Mouse (Mus musculus) heart, postnatal 36 days (tissue): ENCODE results near the gene Brpf3. TPM values are rescaled to one million over a fixed set of nuclear protein-coding genes. Genes with fewer than 3 reads are reported as not detected.
"Not testable (repeated sequence)": the region's sequence is repeated elsewhere in the genome, so short reads cannot be mapped to it uniquely, and the experiment has no call there.

Experiments
- DNase-seq, 2 experiments: peaks; one replicate each; pipeline ENCODE4 v3.0.0; 2021 to 2022
- intact Hi-C: fragments of 180-260 bp; cut with DNase I; formaldehyde crosslinking; loops from one replicate; pipeline ENCODE4 v1.15.1; 2025
- total RNA-seq, 2 experiments: library from RNA; stranded (reverse); gene quantifications; 2 replicates each; pipeline ENCODE4 v1.2.3; 2021

Brpf3 gene
- total RNA-seq, 2 experiments from 2014 or later = 15.9 to 17.3 TPM

DNA sequence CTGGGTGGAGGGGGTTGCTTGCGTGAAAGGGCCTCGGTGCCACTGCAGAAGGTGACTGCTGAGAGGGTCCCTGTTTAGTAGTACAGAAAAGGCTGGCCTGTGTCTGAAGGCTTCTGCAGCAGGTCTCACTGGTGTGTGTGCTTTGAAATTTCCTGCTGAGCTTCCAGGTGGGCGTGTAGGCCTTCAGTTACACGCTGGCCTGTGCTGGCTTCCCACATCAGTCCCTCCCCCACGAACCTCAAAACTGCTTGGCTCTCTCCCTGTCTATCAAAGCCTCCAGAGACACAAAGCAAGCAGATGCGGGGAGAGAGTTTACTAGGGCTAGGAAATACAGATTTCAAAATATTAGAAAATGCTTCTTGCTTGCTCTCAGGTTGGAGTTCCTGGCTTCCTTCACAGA lies 24.0 kb downstream of the Brpf3 start:
- intact Hi-C loops = no loop called here
- no peak for DNase-seq

DNA sequence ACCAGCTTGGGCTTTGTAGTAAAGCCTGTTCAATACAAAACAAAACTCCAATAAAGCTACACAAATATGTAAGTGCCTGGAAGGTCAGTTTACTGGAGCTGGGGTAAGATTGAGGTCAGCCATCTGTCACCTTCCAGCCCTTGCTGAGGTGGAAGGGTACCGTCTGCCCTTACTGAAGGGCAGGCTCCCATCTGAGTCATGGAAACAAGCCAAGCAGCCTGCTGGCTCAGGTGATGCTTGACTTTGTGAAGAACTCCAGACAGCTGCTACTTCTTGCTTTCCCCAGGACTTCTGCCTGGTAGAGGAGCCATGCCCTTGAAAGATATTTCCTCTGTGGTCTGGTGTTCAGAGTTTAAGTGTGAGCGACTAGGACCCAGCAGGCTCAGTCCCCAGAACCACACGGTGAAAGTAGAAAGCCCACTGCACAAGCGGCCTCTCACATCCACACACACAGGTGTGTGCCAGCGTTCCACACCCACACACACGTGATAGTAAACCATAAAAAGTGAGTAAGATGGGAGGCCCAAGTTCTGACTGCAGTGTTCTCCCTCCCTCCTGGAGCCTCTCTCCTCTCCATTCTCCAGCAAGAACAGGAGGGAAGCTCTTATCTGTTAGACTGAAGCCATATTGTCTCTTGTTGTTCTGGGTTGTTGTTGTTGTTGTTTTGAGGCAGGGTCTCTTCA lies 24.6 kb downstream of the Brpf3 start:
- intact Hi-C loops = no loop called here
- DNase-seq = no peak

DNA sequence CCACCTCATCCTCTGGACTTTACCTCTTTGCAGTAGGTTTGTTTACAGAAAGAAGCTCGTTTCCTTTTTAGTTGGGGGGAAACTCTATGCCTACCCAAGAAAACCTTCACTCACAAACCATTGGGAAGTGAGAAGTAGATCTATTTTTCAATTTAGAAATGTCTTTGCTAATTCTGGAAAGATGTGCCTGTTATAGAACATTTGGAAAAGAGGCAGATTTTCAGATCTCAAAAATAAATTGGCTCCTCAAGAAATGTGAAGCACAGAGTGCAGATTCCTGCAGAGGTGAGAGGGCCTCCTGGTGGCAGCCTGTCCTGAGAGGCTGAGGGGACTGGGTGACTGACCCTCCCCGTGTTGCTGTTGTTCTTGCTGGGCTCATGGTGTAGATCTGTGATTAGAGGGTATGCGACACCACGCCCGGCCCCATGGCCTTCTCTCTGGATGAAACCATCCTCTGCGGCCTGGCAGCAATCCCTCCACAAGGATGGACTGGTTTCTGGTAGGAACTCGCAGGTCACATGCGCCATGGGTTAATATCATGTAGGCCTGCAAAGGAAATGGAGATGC lies 26.9 kb downstream of the Brpf3 start:
- intact Hi-C loops = no loop called here
- no peak for DNase-seq

DNA sequence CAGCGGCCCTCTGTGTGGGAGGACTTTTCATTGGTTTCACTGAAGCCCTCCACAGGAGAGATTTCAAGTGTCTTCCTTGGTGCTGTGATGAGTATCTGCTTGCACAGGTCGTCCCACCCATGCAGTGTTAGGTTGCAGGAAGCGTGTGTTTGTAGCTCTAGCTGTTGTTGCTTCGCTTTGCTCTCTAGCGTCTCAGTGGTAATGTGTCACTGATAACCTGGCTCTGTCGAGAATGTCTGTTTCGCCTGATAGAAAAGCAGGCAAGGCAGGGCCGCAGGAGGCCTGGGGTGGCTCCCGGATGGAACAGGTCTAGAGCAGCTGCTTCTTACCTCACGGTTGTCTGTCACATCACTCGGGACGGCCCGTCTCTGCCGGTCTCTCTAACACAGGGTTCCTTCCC lies 28.2 kb downstream of the Brpf3 start:
- intact Hi-C loops = no loop called here
- DNase-seq = no peak

DNA sequence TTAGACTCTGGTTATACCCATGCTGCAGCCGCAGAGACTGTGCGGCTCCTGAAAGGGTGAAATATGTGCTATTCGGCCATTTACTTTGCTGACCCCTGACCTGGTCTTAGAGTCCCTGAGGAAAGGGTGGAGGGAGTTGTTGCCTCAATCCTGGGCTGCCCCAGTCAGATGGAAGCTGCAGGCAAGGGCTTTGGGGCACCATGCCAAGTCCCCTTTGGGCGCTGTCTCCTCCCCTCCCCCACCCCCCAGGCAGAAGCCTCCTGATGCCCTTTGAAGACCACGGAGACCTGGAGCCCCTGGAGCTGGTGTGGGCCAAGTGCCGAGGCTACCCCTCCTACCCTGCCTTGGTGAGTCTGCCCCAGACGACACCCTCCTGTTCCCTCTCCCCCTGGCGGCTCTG lies 30.2 kb downstream of the Brpf3 start:
- intact Hi-C loops = no loop called here
- DNase-seq = no peak

DNA sequence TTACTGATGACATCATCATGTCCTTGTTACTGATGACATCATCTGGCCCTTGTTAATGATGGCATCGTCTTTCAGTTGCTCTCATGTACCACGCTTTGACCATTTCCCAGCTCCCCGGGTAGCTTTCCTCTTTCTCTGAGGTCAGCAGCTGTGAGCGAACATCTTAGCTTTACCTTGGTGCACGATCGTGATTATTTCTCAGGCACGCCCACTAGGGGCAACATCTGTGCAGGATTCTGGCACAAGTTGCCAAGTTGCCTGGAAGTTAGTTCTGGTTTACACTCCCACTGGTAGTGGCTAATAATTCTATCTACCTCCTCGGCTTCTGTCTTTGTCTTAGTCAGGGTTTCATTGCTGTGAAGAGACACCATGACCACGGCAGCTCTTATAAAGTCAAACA lies 31.1 kb downstream of the Brpf3 start:
- intact Hi-C loops = no loop called here
- no peak for DNase-seq

DNA sequence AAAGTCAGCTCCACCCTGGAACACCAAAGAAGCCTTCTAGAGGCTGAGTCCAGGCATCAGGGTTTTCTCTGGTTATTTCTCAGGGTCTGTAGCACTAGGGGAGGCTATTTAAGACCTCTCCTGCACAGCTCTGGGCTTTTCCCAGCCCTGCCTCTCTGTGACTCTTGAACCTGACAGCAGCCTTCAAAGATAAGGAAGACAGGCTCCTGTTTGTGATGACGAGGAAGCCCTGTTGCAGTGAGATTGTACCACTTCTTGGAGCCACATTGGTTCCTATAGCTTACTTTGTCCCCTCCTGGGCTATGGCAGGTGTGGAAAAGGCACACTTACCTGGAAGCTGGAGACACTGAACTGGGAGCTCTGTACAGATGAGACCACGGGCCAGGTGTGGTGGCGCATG lies 32.0 kb downstream of the Brpf3 start:
- intact Hi-C loops = no loop called here
- no peak for DNase-seq

DNA sequence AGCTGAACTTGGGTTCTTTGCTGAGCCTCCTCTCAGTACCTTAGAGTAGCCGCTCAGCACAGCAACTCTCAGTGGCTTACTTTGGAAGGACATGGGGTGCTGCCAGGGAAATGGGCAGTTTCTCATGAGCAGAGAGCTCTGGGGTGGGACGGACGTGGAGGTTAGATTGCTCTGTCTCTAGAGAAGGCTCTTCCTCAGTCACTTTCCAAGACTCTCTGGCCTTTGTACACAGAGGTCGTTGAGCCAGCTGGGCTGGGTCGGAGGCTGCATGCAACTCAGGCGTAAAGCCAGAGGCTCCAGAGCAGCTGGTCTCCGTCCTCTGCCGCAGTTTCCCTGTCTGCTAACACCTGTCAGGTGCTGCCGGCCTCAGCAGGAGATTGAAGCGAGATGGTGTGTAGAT lies 33.8 kb downstream of the Brpf3 start:
- DNase-seq = peak in 1 of 2 experiments; percentile 7
- intact Hi-C loops = no loop called here

DNA sequence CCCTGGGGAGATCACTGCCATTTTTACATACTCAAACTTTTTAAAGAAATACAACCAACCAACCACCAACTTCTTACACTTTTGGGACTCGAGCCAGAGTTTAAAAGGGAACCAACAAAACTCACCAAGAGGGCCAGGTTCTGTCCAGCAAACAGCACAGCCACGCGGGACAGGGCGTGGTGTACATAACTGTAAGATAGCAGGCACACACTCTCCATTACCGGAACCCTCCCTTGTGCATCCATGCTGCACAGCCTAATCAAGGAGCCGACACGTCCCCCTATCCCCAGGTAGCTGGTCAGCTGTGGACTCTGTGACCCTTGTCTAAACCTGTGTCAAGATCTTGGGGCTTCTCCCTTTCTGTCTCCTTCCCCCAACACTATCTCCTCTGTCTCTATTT lies 37.0 kb downstream of the Brpf3 start:
- intact Hi-C loops = no loop called here
- no peak for DNase-seq

DNA sequence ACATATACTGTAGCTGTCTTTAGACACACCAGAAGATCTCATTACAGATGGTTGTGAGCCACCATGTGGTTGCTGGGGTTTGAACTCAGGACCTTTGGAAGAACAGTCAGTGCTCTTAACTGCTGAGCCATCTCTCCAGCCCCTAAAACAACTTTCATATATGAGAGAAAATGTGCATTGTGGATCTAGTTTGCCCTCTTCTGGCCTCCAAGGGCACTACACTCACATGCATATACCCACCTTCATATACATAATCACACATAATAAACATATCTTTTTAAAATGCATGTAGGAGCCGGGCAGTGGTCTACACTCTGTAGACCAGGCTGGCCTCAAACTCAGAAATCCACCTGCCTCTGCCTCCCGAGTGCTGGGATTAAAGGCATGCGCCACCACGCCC lies 41.1 kb downstream of the Brpf3 start:
- DNase-seq, intact Hi-C loops: not testable (repeated sequence)

DNA sequence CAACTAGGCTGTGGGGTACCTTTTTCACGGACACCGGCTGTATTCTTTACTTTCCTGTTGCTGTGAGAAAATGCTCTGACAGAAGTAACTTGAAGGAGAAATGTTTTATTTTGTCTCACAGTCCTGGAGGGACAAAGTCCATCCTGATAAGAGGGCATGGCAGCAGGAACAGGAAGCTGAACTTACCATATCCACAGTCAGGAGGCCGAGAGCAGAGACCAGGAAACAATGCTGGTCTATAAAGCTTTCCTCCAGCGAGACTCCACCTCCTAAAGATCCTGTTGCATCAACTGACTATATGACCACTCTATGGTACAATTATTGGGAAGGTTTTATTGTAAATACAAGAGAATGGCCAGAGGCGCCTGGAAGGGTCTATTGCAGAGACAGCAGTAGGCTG lies 42.8 kb downstream of the Brpf3 start:
- intact Hi-C loops = no loop called here
- no peak for DNase-seq

DNA sequence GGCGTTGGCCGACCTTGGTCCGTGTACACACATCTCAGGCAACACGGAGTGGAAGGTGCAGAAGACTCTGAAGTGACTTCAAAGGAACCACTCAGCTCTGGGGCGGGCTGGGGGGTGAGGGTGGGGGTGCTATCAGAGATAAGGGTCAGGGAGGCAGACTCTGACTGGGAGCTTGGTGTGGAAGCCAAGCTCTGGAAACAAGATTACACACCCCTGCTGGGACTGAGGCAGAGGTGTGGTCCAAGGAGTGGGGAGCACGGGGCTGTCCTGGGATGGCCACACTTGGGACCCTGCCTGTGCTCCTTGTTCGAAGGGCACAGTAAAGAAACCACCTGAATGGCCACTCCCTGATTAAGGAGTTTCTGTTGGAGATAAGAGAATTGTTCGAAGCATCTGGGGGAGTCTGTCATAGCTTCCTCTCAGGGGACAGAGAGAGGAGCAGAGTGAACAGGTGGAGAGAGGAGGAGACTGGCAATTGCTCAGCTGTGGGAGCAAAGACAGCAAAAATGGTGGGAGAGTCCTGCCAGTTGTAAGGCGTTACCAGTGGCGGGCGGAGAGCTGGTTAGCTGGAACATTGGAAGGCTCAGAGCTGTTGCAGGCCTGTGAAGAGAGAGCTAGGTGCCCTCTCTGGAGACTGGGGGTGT lies 46.2 kb downstream of the Brpf3 start:
- no peak for DNase-seq
- intact Hi-C loops = no loop called here

DNA sequence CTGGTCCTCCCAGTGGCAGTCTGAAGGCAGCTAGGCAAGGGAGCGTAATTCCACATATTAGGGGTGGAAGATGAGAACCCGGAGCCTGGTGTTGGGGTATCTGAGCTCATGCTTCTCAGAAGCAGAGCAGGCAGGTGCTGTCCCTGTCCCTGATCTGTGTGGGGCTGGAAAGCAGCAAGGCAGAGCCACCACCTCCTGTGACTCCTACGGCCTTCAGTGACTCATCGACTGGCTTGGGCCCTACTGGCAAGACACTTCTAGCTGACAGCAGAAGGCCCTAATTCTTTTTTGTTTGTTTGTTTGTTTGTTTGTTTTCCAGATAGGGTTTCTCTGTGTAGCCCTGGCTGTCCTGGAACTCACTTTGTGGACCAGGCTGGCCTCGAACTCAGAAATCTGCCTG lies 49.6 kb downstream of the Brpf3 start:
- intact Hi-C loops = no loop called here
- no peak for DNase-seq

DNA sequence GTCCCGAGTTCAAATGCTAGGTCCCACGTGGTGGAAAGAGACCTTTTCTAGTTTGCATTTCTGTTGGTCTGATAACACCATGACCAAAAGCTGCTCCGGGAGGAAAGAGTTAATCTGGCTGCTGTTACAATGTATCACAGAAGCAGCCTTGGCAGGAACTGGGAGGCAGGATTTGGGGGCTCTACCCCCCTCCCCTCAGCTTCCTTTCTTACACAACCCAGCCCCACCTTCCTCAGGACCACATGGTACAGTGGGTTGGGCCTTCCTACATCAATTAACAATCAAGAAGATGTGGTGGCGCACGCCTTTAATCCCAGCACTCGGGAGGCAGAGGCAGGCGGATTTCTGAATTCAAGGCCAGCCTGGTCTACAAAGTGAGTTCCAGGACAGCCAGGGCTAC lies 53.5 kb downstream of the Brpf3 start:
- intact Hi-C loops = no loop called here
- no peak for DNase-seq

DNA sequence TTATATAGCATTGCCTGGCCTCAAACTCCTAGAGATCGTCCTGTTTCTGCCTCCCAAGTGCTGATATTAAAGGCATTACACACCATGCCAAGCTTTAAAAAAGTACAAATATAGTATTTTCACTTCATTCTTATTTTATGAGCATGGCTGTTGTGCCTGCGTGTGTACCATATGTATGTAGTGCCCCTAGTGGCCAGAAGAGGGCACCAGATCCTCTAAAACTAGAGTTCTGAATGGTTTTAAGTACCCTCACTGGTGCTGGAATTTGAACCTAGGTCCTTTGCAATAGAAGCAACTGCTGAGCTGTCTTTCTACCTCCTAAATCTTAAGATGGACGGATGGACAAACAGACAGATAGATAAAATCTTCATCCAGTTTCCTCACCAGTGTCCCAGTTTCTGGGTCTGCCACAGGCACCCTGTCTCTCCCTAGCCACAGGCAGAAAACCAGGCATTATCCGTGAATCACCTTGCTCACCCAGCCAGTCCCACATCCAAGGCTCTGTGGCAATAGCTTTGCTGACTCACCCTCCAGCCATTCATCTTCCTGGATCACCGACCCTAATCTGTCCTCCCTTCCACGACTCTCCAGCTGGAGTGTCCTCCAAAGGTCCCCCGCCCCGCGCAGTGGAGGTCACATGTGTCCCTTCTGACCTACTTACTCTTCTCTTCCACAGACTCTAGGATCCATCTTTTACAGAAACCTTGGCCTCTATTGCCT lies 54.4 kb downstream of the Brpf3 start:
- intact Hi-C loops = no loop called here
- peak in 1 of 2 experiments; percentile 22 for DNase-seq

DNA sequence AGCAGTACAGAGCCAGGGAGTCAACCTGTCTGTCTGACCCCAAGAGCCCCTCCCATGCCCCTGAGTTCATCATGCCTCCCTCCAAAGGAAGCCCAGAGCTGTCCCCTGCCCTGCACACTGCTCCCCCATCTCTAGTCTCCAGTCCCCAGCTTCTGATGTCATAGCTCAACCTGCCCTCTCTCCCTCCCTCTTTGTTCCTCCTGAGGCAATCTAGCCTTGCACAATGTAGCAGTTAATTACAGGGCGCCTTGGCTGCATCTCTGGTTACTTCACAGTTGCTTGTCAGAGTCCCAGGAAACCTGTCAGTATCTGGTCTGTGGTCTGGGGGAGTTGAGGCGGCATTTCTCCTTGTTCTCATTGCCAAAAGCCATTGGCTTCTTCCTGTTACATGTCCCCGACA lies 55.1 kb downstream of the Brpf3 start:
- intact Hi-C loops = no loop called here
- no peak for DNase-seq

DNA sequence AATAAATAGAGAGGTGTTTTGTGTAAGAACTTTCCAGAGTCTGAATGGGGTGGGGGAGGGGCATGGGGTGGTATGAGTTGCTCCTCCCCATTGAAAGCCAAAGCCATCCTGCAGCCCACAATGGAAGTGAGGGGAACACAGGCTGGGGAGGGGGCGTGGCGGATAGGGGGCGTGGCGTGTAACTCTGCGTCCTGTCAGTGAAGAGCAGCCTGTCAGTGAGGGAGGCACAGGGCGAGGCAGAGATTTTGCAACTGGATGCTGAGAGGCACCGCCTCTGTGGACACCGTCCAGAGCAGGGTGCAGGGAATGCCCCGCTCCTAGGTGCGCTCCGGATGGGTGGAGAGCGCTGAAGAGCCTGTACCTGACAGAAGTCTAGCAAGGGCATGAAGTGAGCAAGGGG lies 57.3 kb downstream of the Brpf3 start, which contains the start of gene Pnpla1:
Pnpla1 (plus strand) TSS at position 207 of the 400 bp plus-strand sequence.
- intact Hi-C loops = no loop called here
- DNase-seq = no peak

DNA sequence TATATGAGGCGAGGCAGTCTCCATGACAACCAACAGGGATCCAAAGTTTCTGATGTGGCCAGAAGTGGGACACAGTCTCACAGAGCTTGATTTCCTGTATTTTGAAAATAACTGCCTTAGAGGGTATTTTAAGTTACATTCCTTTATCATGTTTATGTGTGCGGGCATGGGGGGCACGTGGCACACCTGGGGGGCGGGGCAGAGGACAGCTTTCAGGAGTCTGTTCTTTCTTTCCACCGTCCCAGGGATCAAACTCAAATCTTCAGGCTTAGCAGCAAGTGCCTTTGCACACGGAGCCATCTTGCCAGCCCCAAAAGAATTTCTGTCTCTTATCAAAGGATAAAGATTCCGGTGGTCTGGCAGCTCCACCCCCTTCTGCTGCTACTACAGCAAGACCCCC lies 63.0 kb downstream of the Brpf3 start:
- no peak for DNase-seq
- intact Hi-C loops = no loop called here

DNA sequence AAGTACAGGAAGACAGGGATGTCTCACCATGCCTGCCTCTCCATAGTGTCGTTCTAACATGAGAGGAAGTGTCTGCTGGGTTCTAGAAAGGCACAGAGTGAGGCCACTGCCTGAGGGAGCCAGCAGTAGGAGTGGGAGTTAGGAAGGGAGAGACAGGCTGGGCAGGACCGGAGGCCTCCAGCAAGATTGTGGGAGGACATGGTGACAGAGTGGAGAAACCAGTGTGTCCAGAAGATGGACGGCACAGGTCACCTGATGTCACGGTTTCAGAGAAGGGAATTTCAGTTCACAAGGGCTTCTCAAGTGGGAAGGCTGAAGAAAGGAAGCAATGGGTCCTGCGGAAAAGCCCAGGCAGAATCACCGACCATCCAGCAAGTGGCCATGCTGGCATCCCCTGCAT lies 63.6 kb downstream of the Brpf3 start:
- intact Hi-C loops = no loop called here
- DNase-seq = no peak

DNA sequence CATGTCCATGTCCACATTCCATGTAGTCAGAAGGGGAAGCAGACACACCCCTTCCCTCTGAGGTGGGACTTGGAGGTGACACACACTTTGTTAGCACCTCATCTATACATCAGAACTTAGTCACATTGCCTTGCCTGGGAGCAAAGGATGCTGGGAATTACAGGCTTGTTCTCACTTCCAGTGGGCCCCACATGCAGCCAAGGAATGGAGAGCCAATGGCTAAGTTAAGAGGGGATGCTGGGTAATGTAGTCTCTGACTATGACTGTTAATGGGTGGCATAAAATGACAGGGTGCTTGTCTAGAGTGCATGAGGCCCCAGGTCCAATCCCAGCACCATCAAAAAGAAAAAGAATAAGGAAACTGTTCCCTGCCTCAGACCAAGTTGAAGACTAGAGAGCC lies 66.0 kb downstream of the Brpf3 start:
- DNase-seq = no peak
- intact Hi-C loops = no loop called here

DNA sequence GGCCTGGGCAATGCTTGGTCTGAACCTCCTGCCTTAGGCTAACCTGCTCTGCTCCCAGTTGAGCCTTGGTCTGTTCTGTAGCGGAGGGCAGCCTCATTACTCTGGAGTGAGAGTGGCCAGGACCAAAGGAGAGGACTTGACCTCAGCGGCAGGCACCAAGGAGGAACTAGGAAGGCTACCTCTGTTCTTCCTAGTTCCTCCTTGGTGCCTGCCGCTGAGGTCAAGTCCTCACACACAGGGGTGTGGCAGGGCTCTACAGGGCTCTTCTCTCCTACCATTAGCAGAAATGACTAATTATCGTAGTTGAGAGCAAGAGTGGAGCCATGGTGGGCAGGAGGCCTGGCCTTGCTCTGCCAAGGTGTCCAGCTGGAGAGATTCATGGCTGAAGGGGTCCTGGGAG lies 66.5 kb downstream of the Brpf3 start:
- intact Hi-C loops = no loop called here
- no peak for DNase-seq
